Mouse (Mus musculus): ENCODE measurements around the gene Hoxb3. TPM values are rescaled to one million over a fixed set of nuclear protein-coding genes. Genes with fewer than 3 reads are reported as not detected.

The Hoxb3 gene
- total RNA-seq, 2 experiments from 2014 or later = 0.22 to 0.51 TPM

DNA sequence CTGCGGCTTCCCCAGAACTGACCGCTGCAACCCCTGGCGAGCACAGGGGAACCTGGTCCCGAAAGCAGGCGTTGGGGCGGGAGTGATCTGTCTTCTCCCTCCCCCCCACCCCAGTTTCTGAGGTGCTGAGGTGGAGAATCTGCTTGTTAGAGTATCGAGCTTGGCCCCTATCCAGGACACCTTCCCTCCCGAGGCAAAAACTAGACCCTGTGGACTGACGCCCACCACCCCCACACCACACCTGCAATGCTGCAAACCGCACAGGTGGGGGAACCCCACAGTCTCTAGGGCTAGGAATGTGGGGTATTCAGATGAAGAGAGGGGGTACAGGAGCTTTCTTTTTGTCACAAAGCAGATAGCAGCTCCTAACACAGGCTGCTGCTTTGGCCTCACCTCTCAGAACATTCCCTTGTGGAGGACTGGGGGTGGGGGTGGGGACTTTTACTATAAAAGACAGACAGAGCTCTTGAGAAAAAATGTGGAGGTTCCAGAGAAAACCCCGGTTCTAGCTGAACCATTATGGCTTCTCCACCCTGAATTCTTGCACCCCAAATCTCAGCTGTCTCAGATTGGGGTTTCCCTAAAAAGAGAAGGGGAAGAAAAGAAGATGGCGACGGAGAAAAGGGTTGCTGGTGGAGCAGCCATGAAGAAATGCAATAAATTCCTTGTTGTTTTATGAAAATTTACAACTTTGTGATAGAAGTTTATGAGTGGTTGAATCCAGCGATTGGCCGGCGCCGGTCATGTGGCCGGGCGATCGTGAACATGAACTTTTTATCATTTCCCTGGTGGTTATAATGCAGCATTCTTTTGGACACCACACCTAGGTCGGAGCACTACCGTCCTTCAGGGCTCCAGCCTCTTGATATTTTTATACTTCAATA is 31.2 kb upstream of the Hoxb3 start, which contains the start of gene Hoxb6:
Gene Hoxb6, plus strand, starts transcription at position 796 of the 884 bp plus-strand sequence.
- H3K27ac ChIP-seq = peak within 1 kb of the TSS; percentile 77
- no peak for TF ChIP-seq CTCF (IDR thresholded peaks at IDR 0.05)
- H3K4me3 ChIP-seq = peak within 1 kb of the TSS; percentile 69
- intact Hi-C loops (cut with DNase I) = no loop called here
- DNase-seq = no peak

DNA sequence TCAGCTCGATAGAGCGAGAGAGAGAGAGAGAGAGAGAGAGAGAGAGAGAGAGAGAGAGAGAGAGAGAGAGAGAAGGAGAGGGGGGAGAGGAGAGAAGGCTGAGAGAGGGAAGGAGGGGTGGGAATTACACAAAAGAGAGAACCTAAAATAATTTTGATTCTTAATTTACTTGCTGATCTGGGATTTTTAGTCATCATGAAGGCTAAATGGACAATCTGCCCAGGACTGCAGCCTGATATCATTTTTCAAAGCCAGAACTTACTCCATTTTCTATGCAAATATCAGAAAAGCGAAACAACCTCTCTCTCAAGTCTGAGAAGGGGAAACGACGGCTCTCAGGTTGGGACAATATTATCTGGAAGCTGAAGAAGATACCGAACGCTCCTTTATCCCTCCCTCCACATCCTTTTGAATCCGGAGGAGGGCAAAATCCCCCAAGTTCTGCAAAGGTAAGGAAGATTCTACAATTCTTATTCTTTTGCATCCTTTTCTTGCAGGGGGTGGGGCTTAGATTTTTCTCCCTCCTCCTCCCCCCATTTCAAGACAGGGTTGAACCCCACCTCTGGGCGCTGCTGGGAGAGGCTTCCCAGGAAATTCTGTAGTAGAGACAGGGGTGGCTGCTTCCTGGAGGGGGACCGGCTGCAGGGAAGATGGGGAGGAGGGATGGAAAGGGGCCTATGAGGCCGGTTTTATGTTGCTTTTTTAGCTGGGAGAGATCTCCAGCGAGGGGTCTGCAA is 30.4 kb upstream of the Hoxb3 start:
- Histone ChIP-seq H3K4me3 (peak overlapping the region; percentile 69), H3K27ac (peak overlapping the region; percentile 77)
- DNase-seq = no peak
- intact Hi-C loops (cut with DNase I) = loop anchor here (1.0 kb wide), 1 partner anchor 8 kb away; no protein-coding TSS in a partner anchor
- TF ChIP-seq CTCF (IDR thresholded peaks at IDR 0.05) = no peak

DNA sequence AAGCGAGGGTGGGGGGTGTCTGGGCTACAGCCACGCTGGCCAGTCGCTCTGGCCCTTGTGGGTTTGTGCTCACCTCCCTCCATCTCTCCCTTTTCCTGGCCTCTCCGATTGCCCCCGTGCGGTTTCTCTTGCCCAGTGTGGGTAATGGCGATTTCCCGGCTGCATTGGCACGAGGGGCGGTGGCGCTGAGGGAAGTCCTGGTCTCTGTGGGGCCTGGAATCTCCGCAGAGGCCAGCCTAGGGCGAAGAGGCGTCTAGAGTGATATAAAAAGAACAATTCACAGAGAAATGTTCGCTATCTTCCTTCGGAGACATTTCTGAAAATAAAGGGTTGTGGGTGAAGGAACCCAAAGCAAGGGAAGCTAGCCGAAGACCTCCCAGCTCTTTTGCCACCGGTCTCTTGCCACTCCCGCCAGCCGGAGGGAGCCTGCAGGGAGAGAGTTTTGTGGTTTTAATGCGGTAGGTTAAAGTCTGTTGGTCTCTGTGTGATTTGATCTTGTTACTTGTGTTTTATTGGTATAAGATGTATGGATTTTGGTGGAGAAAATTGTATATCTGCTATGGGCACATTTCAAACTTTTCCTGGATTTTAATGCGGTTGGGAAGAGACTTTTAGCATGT is 29.7 kb upstream of the Hoxb3 start:
- Histone ChIP-seq H3K4me3 (peak overlapping the region; percentile 69), H3K27ac (peak overlapping the region; percentile 77)
- no peak for TF ChIP-seq CTCF (IDR thresholded peaks at IDR 0.05)
- intact Hi-C loops (cut with DNase I) = loop anchor here (1.0 kb wide), 1 partner anchor 9 kb away; no protein-coding TSS in a partner anchor
- no peak for DNase-seq

DNA sequence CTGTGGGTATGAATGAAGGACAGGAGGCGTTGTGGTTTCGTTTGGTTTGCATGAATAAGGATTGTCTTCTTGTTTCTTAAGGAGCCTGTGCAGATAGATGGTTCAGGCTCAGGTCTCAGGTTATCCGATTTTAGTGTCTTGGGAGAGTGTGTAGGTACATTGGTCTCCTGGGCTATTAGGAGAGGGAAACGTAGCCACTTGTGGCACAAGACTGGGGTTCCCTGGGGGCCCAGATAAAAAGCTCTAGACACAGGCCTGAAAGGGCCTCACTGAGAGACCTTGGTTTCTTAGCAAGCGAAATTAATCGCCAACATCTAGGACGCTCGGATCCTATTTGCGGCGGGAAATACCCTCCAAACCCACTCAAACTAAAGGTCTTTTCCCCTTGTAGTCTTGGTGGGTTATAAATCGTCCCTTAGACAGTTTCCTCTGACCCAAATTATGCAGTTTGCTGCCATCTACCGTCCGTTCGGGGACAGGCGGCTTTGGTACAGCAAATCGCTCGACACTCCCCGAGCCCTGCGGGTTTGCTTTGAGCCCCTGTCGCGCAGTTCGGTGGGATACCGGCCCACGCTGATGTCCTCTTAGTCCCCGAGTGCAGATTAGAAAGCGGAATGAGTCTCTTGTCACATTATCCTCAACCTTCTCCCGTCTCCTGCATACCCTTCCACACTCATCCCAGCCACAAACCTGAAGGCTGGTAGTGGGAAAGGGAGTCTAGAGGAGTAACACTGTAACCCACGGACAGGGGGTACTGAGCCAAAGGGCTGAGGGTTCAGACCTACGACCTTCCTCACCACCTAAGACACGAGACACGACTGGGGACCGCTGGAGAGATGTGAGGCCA is 28.7 kb upstream of the Hoxb3 start:
- intact Hi-C loops (cut with DNase I) = loop anchor here (1.0 kb wide), 1 partner anchor 14 kb away; no protein-coding TSS in a partner anchor
- peak; percentile 73 for DNase-seq
- Histone ChIP-seq H3K27ac (0 out of 2 replicates have a peak overlapping the region, but pooled peaks have one; percentile 31), H3K4me3 (peak overlapping the region; percentile 69)
- peak; percentile 90 for TF ChIP-seq CTCF (IDR thresholded peaks at IDR 0.05)

DNA sequence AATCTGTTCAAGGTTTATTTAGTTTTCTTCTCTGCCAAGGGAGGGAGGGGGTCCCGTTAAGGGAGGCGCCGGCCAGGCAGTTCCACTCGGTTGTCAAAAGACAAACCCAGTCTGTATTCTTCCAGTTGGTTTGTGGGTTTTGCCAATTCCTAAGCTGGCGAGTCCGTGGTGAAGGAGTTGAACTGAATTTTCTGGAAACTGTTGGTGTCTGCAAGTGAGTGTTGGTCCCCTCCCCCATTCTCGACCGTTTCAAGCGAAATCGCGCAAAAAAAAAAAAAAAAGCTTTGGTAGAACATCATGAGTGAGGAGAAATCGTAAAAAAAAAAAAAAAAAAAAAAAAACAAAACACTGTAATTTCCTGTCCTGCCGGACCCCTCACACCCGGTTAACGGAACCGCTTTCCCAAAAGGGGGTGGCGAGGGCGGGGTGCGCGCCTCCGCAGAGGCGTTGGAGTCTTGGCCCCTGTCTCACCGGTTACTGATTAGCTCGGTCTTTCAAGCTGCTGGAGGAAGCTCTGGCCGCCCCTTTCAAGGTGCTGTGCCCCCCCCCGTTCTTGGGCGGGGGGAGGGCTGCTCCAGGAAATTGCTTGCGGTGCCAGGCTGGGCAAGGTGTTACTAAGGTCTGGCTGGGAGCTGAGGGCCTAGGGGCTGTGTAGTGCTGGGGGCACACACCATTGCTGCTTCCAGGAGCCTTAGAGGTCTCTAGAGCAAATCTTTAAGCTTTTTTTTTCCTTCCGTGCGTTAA is 27.9 kb upstream of the Hoxb3 start:
- no peak for TF ChIP-seq CTCF (IDR thresholded peaks at IDR 0.05)
- Histone ChIP-seq H3K27ac (no peak overlapping the region), H3K4me3 (peak overlapping the region; percentile 69)
- no peak for DNase-seq
- intact Hi-C loops (cut with DNase I) = no loop called here

DNA sequence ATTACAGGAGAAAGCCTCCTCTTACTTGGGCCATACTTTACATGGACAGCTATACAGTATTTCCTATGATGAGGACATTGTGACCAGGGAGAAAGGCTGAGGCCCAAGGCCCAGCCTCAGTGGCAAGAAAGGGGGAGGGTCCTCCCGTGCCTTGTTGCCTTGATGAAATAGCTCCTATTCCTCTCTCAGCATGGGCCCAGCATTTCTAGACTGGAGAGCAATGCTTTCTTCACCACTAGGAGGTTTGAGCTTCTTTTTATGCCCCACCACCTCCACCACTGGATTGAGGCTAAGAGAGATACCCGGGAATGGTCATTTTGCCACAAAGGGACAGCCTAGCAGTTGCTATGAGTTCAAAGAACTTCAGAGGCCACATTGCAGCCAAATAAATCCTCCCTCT is 26.1 kb upstream of the Hoxb3 start:
- no peak for DNase-seq
- TF ChIP-seq CTCF (IDR thresholded peaks at IDR 0.05) = no peak
- no peak overlapping the region for H3K27ac ChIP-seq
- intact Hi-C loops (cut with DNase I) = no loop called here
- no peak overlapping the region for H3K4me3 ChIP-seq

DNA sequence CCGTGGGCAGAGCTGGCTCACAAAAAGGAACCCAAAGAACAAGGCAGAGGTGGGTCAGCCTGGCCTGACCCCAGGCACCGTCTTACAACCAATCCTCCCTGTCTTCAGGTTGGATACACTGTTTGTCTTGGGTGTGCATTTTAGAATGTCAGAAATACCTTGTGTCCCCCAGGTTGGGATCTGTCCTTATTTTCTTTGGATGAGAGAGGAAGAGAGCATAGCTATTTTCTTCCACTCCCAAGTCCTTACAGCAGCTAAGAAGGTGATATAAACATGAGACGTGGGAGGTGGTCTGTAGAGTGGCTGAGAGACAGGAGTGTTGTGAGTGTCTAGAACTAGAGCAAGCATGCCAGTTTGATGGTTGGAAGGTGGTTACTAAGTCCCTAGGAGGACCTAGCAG is 25.7 kb upstream of the Hoxb3 start:
- Histone ChIP-seq H3K27ac (no peak overlapping the region), H3K4me3 (no peak overlapping the region)
- DNase-seq = no peak
- intact Hi-C loops (cut with DNase I) = no loop called here
- TF ChIP-seq CTCF (IDR thresholded peaks at IDR 0.05) = no peak

DNA sequence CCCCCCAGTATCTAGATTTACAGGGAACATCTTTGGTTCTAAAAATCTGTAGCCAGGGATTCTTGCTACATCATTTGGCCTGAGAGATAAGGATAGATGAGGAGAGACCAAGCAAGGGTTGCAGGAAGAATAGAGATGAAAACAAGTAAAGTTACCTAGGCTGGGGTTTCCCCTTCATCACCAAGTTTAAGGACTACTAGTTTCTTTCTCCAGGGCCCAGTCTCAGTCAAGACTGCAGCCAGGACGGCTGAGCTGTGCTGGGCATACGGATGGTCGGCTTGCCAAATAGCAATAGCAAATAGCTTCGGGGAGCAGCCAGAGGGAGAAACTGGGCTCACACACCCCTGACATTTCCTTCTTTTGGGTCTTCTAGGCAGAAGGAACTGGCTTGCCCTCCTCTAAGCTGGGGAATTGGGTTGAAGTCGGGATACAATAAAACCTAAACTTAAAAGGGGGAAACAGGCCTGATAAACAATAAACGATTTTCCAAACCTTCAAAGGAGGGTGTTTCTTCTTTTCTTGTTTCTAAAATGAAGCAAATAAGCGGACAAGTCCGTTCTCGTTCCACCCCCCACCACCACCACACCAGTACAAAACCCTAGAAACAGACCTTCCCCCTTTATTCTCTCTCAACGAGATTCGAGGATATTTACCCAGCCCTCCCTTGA is 25.0 kb upstream of the Hoxb3 start:
- H3K27ac ChIP-seq = no peak overlapping the region
- no peak overlapping the region for H3K4me3 ChIP-seq
- DNase-seq = no peak
- intact Hi-C loops (cut with DNase I) = no loop called here
- no peak for TF ChIP-seq CTCF (IDR thresholded peaks at IDR 0.05)

DNA sequence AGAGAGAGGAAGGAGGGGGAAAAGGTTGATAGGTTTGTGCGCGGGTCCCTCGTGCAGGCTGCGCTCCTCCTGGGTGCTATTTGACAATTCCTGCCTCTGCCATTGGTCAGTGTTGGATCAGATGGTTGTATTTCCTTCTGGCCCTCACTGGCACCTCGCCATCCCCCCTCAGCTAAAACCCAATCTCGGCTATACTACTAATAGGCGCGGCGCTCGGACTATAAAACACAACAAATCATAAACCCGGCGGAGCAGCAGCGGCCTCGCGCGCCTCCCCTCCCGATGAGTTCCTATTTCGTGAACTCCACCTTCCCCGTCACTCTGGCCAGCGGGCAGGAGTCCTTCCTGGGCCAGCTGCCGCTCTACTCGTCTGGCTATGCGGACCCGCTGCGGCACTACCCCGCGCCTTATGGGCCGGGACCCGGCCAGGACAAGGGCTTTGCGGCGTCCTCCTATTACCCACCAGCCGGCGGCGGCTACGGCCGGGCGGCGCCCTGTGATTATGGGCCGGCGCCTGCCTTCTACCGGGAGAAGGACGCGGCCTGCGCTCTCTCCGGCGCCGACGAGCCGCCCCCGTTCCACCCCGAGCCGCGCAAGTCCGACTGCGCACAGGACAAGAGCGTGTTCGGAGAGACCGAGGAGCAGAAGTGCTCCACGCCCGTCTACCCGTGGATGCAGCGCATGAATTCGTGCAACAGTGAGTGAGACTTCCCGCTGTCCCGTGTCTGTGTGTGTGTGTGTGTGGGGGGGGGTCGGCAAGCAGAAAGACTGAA is 24.0 kb upstream of the Hoxb3 start:
- peak overlapping the region; percentile 46 for H3K27ac ChIP-seq

DNA sequence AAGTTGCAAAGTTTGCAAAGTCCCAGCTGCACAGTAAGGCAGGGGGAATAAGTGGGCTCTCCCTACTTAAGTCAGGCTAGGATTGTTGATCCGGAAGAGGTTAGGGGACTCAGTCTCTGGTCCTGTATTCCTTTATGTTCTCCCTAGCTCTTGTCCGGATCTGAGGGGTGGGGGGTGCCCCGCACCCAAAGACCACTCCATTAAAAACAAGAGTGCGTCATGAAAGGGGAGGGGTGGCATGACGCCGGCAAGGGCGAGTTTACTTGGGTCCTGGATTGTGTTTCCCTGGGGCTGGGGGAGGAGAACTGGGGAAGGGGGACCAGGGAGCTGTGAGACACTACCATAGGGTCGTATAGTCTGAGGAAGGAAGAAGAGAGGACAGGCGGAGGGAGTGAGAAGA is 23.3 kb upstream of the Hoxb3 start:
- intact Hi-C loops (cut with DNase I) = loop anchor here (5.0 kb wide), 2 partner anchors 108 to 238 kb away; no protein-coding TSS in a partner anchor
- no peak for DNase-seq
- Histone ChIP-seq H3K27ac (no peak overlapping the region), H3K4me3 (peak overlapping the region; percentile 72)
- TF ChIP-seq CTCF (IDR thresholded peaks at IDR 0.05) = no peak

More for the DNA sequence above, 24.0 kb upstream of the Hoxb3 start:
- intact Hi-C loops (cut with DNase I) = no loop called here
- no peak for DNase-seq
- peak overlapping the region; percentile 72 for H3K4me3 ChIP-seq
- no peak for TF ChIP-seq CTCF (IDR thresholded peaks at IDR 0.05)
